Mouse (Mus musculus): ENCODE measurements at regions not wholly inside any gene's neighbourhood (a gene's known extent, or its start where the extent isn't known, plus 50 kb on each side); places are given as distances from the start of the nearest gene placed in this dataset.

- no peak for TF ChIP-seq CTCF (IDR thresholded peaks at IDR 0.05; ENCODE audit: borderline replicate concordance, insufficient read depth, low read depth, low read length)
- TF ChIP-seq POLR2A (IDR thresholded peaks at IDR 0.05; ENCODE audit: borderline replicate concordance, insufficient read depth, low read length): no peak
These were observed 161.3 kb upstream of the Il12b start for GRCm38 (mm10) chr11:44238598-44238997.
